Mouse (Mus musculus) limb, embryonic 11.5 days (tissue): ENCODE data around the gene Ttbk1. TPM values are rescaled to one million over a fixed set of nuclear protein-coding genes. Genes with fewer than 3 reads are reported as not detected.
A peak's percentile ranks its signal among the peaks of the same experiment; 100 is the strongest.

Source experiments
- ATAC-seq: fragments of 200-750 bp; cut with Nextera tagmentation; 2 replicates; pipeline ENCODE4 v1.8.0; 2017; ENCODE audit warnings: low read depth; ENCODE audit not compliant: insufficient number of reproducible peaks, low FRiP score, low TSS enrichment
- DNase-seq: peaks from one replicate; pipeline ENCODE4 v3.0.0-alpha.2; 2015; ENCODE audit warnings: low spot score
- H3K27ac ChIP-seq: fragments of 300-500 bp; sonication (generic); replicated peaks from 2 replicates; pipeline ENCODE4 v1.5.1; 2014; ENCODE audit warnings: low read depth, mild to moderate bottlenecking, low read length
- H3K27me3 ChIP-seq: fragments of 300-500 bp; sonication (generic); 2 replicates; pipeline ENCODE4 v1.6.1; 2014; ENCODE audit warnings: mild to moderate bottlenecking, low read length, mixed read lengths; ENCODE audit not compliant: control insufficient read depth, insufficient read depth
- H3K36me3 ChIP-seq: fragments of 300-500 bp; sonication (generic); 2 replicates; pipeline ENCODE4 v1.6.1; 2014; ENCODE audit warnings: mild to moderate bottlenecking, low read length, moderate library complexity, mixed read lengths; ENCODE audit not compliant: control insufficient read depth, insufficient read depth
- H3K4me1 ChIP-seq: fragments of 300-500 bp; sonication (generic); 2 replicates; pipeline ENCODE4 v1.6.1; 2014; ENCODE audit warnings: low read length, mixed read lengths; ENCODE audit not compliant: control insufficient read depth, insufficient read depth
- H3K4me2 ChIP-seq: fragments of 300-500 bp; sonication (generic); 2 replicates; pipeline ENCODE4 v1.6.1; 2014; ENCODE audit warnings: low read depth, mild to moderate bottlenecking, moderate library complexity; ENCODE audit not compliant: severe bottlenecking
- H3K4me3 ChIP-seq: fragments of 300-500 bp; sonication (generic); 2 replicates; pipeline ENCODE4 v1.5.1; 2014; ENCODE audit warnings: low read depth, low read length
- H3K9ac ChIP-seq: fragments of 300-500 bp; sonication (generic); 2 replicates; pipeline ENCODE4 v1.6.1; 2014; ENCODE audit warnings: mild to moderate bottlenecking, low read length
- H3K9me3 ChIP-seq: fragments of 300-500 bp; sonication (generic); 2 replicates; pipeline ENCODE4 v1.6.1; 2016; ENCODE audit warnings: low read length; ENCODE audit not compliant: control insufficient read depth
- WGBS: fragments of 180-500 bp; shearing (Covaris S2); extraction: QIAGEN DNeasy Blood & Tissue Kit; methylation state at CpG from one replicate; pipeline ENCODE4 v1.1.7; 2014; 5-methylcytosine and 5-hydroxymethylcytosine counted together
- polyA plus RNA-seq: library from polyadenylated mRNA; unstranded; fragments of >200 nt; fragmentation: Nextera tagmentation; extraction: Ambion mirVana; gene quantifications from 2 replicates; pipeline ENCODE4 v1.2.1, GENCODE M21; 2014

The Ttbk1 gene
- polyA plus RNA-seq, 1 experiment from 2014 or later = 0.27 TPM

GRCm38 (mm10) chr17:46486995-46487394, 480 bp downstream of the Ttbk1 start:
- Histone ChIP-seq H3K9ac (peak overlapping the region; percentile 63), H3K9me3 (no peaks in the 10 kb centered on the region), H3K27ac (no peak overlapping the region), H3K4me2 (peak overlapping the region; percentile 84), H3K36me3 (no peaks in the 10 kb centered on the region), H3K27me3 (peaks cover 60% of the 10 kb centered on the region), H3K4me1 (peaks cover 10% of the 10 kb centered on the region), H3K4me3 (peak overlapping the region; percentile 45)
- DNase-seq (peak; percentile 28), ATAC-seq (no peak)
- WGBS = 3% methylated on average over 14 of the region's 22 CpGs

- Histone ChIP-seq H3K9ac (no peak overlapping the region), H3K27ac (no peak overlapping the region), H3K9me3 (no peaks in the 10 kb centered on the region), H3K4me2 (no peak overlapping the region), H3K36me3 (no peaks in the 10 kb centered on the region), H3K4me1 (peaks cover 10% of the 10 kb centered on the region), H3K27me3 (peaks cover 59% of the 10 kb centered on the region), H3K4me3 (no peak overlapping the region)
- ATAC-seq (no peak), DNase-seq (no peak)
- WGBS = 11% methylated on average over 6 of the region's 6 CpGs
These were observed 3.0 kb downstream of the Ttbk1 start for GRCm38 (mm10) chr17:46484461-46484875.

- Histone ChIP-seq H3K4me2 (peak overlapping the region; percentile 51), H3K27ac (no peak overlapping the region), H3K9ac (no peak overlapping the region), H3K36me3 (no peaks in the 10 kb centered on the region), H3K4me1 (peaks cover 10% of the 10 kb centered on the region), H3K27me3 (peaks cover 58% of the 10 kb centered on the region), H3K9me3 (no peaks in the 10 kb centered on the region), H3K4me3 (peak overlapping the region; percentile 21)
- ATAC-seq (no peak), DNase-seq (no peak)
- 2% methylated on average over 13 of the region's 13 CpGs for WGBS
These were observed 3.4 kb downstream of the Ttbk1 start for GRCm38 (mm10) chr17:46484021-46484431.

- Histone ChIP-seq H3K4me1 (peaks cover 10% of the 10 kb centered on the region), H3K4me3 (peak overlapping the region; percentile 21), H3K27ac (no peak overlapping the region), H3K36me3 (no peaks in the 10 kb centered on the region), H3K4me2 (peak overlapping the region; percentile 51), H3K27me3 (peaks cover 55% of the 10 kb centered on the region), H3K9me3 (no peaks in the 10 kb centered on the region), H3K9ac (no peak overlapping the region)
- WGBS = under 1% methylated on average over 16 of the region's 16 CpGs
- ATAC-seq (no peak), DNase-seq (peak; percentile 58)
These were observed 3.9 kb downstream of the Ttbk1 start for GRCm38 (mm10) chr17:46483561-46484001.

GRCm38 (mm10) chr17:46477286-46477685, 10.2 kb downstream of the Ttbk1 start:
- DNase-seq = no peak
- WGBS = 90% methylated on average over 15 of the region's 15 CpGs
- H3K4me2 ChIP-seq = no peak overlapping the region
- H3K27me3 ChIP-seq = no peaks in the 10 kb centered on the region
- H3K36me3 ChIP-seq = no peaks in the 10 kb centered on the region
- no peak overlapping the region for H3K27ac ChIP-seq
- H3K4me1 ChIP-seq = no peaks in the 10 kb centered on the region
- no peak overlapping the region for H3K4me3 ChIP-seq
- H3K9ac ChIP-seq = no peak overlapping the region
- H3K9me3 ChIP-seq = no peaks in the 10 kb centered on the region
- ATAC-seq = no peak

GRCm38 (mm10) chr17:46476601-46477000, 10.9 kb downstream of the Ttbk1 start:
- no peak overlapping the region for H3K4me2 ChIP-seq
- no peaks in the 10 kb centered on the region for H3K4me1 ChIP-seq
- no peaks in the 10 kb centered on the region for H3K9me3 ChIP-seq
- no peak overlapping the region for H3K4me3 ChIP-seq
- no peaks in the 10 kb centered on the region for H3K36me3 ChIP-seq
- no peaks in the 10 kb centered on the region for H3K27me3 ChIP-seq
- no peak overlapping the region for H3K9ac ChIP-seq
- H3K27ac ChIP-seq = no peak overlapping the region
- DNase-seq (no peak), ATAC-seq (no peak)
- 65% methylated on average over 8 of the region's 8 CpGs for WGBS

GRCm38 (mm10) chr17:46467830-46468229, 19.6 kb downstream of the Ttbk1 start:
- no peak overlapping the region for H3K9ac ChIP-seq
- no peaks in the 10 kb centered on the region for H3K27me3 ChIP-seq
- H3K4me2 ChIP-seq = no peak overlapping the region
- no peaks in the 10 kb centered on the region for H3K36me3 ChIP-seq
- no peak for DNase-seq
- no peak for ATAC-seq
- WGBS = 70% methylated on average over 9 of the region's 9 CpGs
- peaks cover 3% of the 10 kb centered on the region; the same call in 1 of the 2 replicates for H3K4me1 ChIP-seq
- no peak overlapping the region for H3K27ac ChIP-seq
- no peaks in the 10 kb centered on the region for H3K9me3 ChIP-seq
- H3K4me3 ChIP-seq = no peak overlapping the region

- no peaks in the 10 kb centered on the region for H3K36me3 ChIP-seq
- H3K4me3 ChIP-seq = no peak overlapping the region
- H3K4me2 ChIP-seq = no peak overlapping the region
- no peaks in the 10 kb centered on the region for H3K9me3 ChIP-seq
- H3K4me1 ChIP-seq = no peaks in the 10 kb centered on the region; the same call in 1 of the 2 replicates
- 77% methylated on average over 5 of the region's 5 CpGs for WGBS
- DNase-seq = no peak
- no peak for ATAC-seq
- H3K27me3 ChIP-seq = peaks cover 40% of the 10 kb centered on the region
- H3K9ac ChIP-seq = no peak overlapping the region
- no peak overlapping the region for H3K27ac ChIP-seq
These were observed 25.2 kb downstream of the Ttbk1 start for GRCm38 (mm10) chr17:46462226-46462625.

GRCm38 (mm10) chr17:46461347-46461746, 26.1 kb downstream of the Ttbk1 start:
- DNase-seq (no peak), ATAC-seq (no peak)
- no peaks in the 10 kb centered on the region for H3K36me3 ChIP-seq
- peaks cover 48% of the 10 kb centered on the region for H3K27me3 ChIP-seq
- WGBS = 12% methylated on average over 8 of the region's 8 CpGs
- no peak overlapping the region for H3K9ac ChIP-seq
- no peaks in the 10 kb centered on the region for H3K9me3 ChIP-seq
- H3K27ac ChIP-seq = no peak overlapping the region
- peak overlapping the region; percentile 42 for H3K4me2 ChIP-seq
- H3K4me3 ChIP-seq = no peak overlapping the region
- no peaks in the 10 kb centered on the region; the same call in 1 of the 2 replicates for H3K4me1 ChIP-seq
